Mouse (Mus musculus): Measurements from ENCODE around the gene Etl4. TPM values are rescaled to one million over a fixed set of nuclear protein-coding genes. Genes with fewer than 3 reads are reported as not detected.

Etl4 gene
- total and polyA plus RNA-seq, 2 experiments from 2014 or later = 4.8 to 10.9 TPM

GRCm38 (mm10) chr2:20336176-20336575 lies 426.6 kb downstream of the Etl4 start:
- Histone ChIP-seq H3K4me1 (ENCODE audit: insufficient read depth, low read length) (no peaks in the 10 kb centered on the region), H3K27me3 (ENCODE audit: insufficient read depth, low read length) (no peaks in the 10 kb centered on the region), H3K9me3 (ENCODE audit: low read length) (no peaks in the 10 kb centered on the region), H3K9ac (replicated peaks; ENCODE audit: low read length, poor library complexity, severe bottlenecking) (no peak overlapping the region), H3K27ac (ENCODE audit: low read depth, low read length) (no peak overlapping the region), H3K36me3 (ENCODE audit: insufficient read depth, low read length) (no peaks in the 10 kb centered on the region), H3K4me2 (ENCODE audit: low read depth, low read length, poor library complexity, severe bottlenecking) (no peak overlapping the region), H3K4me3 (ENCODE audit: low read depth, low read length) (no peak overlapping the region)
- ATAC-seq (ENCODE audit: low FRiP score) = no peak
- WGBS = 86% methylated on average over 6 of the region's 6 CpGs
- no peak for TF ChIP-seq CTCF (IDR thresholded peaks at IDR 0.05)
- no peak for DNase-seq (ENCODE audit: low spot score)

DNA sequence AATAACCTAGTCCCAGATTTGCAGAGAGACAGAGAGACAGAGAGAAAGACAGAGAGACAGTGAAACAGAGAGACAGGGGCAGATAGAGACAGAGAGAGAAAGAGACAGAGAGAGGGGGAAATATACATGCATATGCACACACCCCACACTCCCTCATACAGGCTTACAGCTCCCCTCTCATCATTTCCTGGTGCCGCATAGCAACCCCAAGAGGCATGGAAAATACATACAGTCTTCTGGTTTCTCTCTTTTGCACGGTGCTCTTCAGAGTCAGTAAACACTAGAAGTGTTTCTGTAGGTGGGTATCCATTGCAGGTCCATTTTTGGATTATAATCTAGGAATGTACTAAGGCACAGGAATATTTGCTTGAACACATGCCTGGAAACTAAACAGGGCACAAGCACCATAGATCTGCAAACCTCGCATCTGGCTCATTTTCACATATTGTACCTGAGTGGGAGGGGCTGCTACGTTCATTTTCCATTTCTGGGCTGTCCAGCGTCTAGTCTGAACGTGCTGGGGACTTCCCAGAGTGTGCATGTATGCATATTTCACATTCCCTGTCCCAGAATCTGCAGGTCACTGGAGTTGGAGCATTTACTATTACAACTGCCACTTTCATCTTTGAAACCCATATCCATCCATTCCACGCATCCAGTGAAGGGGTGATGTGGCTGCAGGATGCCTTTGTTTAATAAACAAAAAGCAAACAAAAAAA lies 429.6 kb downstream of the Etl4 start:
- no peaks in the 10 kb centered on the region for H3K36me3 ChIP-seq (ENCODE audit: insufficient read depth, low read length)
- DNase-seq (ENCODE audit: low spot score) = no peak
- H3K4me1 ChIP-seq (ENCODE audit: insufficient read depth, low read length) = no peaks in the 10 kb centered on the region
- H3K27me3 ChIP-seq (ENCODE audit: insufficient read depth, low read length) = no peaks in the 10 kb centered on the region
- H3K4me3 ChIP-seq (ENCODE audit: low read depth, low read length) = peak overlapping the region; percentile 5; the same call in 1 of the 2 replicates
- H3K4me2 ChIP-seq (ENCODE audit: low read depth, low read length, poor library complexity, severe bottlenecking) = peak overlapping the region; percentile 36
- no peak overlapping the region for H3K9ac ChIP-seq (replicated peaks; ENCODE audit: low read length, poor library complexity, severe bottlenecking)
- H3K27ac ChIP-seq (ENCODE audit: low read depth, low read length) = no peak overlapping the region
- no peak for ATAC-seq (ENCODE audit: low FRiP score)
- WGBS = 40% methylated on average over 7 of the region's 7 CpGs
- no peaks in the 10 kb centered on the region for H3K9me3 ChIP-seq (ENCODE audit: low read length)
- no peak for TF ChIP-seq CTCF (IDR thresholded peaks at IDR 0.05)

DNA sequence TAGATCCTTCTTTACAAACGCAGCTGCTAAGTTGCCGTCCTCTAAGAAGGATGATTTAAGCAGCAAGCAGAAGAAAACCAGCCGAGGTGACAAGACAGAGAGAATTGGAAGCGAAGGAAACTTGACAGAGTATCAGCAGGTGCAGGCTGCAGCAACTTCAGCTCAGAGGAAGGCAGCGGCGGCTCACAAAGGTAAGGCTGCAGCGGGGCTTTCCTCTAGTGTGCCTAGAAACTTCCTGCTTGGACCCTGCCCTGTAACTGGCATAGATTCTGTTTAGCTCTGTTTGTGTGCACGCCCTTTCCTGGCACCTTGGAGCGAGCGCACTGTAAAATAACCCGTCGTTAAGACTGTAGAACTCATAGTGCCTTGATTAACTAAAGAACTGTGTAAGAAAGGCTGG lies 430.3 kb downstream of the Etl4 start:
- Histone ChIP-seq H3K9me3 (ENCODE audit: low read length) (no peaks in the 10 kb centered on the region), H3K27me3 (ENCODE audit: insufficient read depth, low read length) (no peaks in the 10 kb centered on the region), H3K27ac (ENCODE audit: low read depth, low read length) (no peak overlapping the region), H3K9ac (replicated peaks; ENCODE audit: low read length, poor library complexity, severe bottlenecking) (no peak overlapping the region; the same call in 1 of the 2 replicates), H3K36me3 (ENCODE audit: insufficient read depth, low read length) (no peaks in the 10 kb centered on the region), H3K4me1 (ENCODE audit: insufficient read depth, low read length) (no peaks in the 10 kb centered on the region), H3K4me3 (ENCODE audit: low read depth, low read length) (peak overlapping the region; percentile 5; the same call in 1 of the 2 replicates), H3K4me2 (ENCODE audit: low read depth, low read length, poor library complexity, severe bottlenecking) (peak overlapping the region; percentile 36)
- ATAC-seq (ENCODE audit: low FRiP score) = no peak
- no peak for TF ChIP-seq CTCF (IDR thresholded peaks at IDR 0.05)
- WGBS = 22% methylated on average over 12 of the region's 12 CpGs
- no peak for DNase-seq (ENCODE audit: low spot score)

- Histone ChIP-seq H3K4me1 (ENCODE audit: insufficient read depth, low read length) (no peaks in the 10 kb centered on the region), H3K9ac (replicated peaks; ENCODE audit: low read length, poor library complexity, severe bottlenecking) (no peak overlapping the region), H3K4me3 (ENCODE audit: low read depth, low read length) (no peak overlapping the region), H3K36me3 (ENCODE audit: insufficient read depth, low read length) (no peaks in the 10 kb centered on the region), H3K4me2 (ENCODE audit: low read depth, low read length, poor library complexity, severe bottlenecking) (no peak overlapping the region), H3K27ac (ENCODE audit: low read depth, low read length) (no peak overlapping the region), H3K27me3 (ENCODE audit: insufficient read depth, low read length) (no peaks in the 10 kb centered on the region), H3K9me3 (ENCODE audit: low read length) (no peaks in the 10 kb centered on the region)
- TF ChIP-seq CTCF (IDR thresholded peaks at IDR 0.05) = no peak
- ATAC-seq (ENCODE audit: low FRiP score) (no peak), DNase-seq (ENCODE audit: low spot score) (no peak)
- 70% methylated on average over 3 of the region's 3 CpGs for WGBS
Measured at GRCm38 (mm10) chr2:20346873-20347272, 437.3 kb downstream of the Etl4 start.

GRCm38 (mm10) chr2:20349268-20349667 lies 439.7 kb downstream of the Etl4 start:
- Histone ChIP-seq H3K9ac (replicated peaks; ENCODE audit: low read length, poor library complexity, severe bottlenecking) (no peak overlapping the region), H3K27me3 (ENCODE audit: insufficient read depth, low read length) (no peaks in the 10 kb centered on the region), H3K4me3 (ENCODE audit: low read depth, low read length) (no peak overlapping the region), H3K9me3 (ENCODE audit: low read length) (no peaks in the 10 kb centered on the region), H3K27ac (ENCODE audit: low read depth, low read length) (no peak overlapping the region), H3K4me2 (ENCODE audit: low read depth, low read length, poor library complexity, severe bottlenecking) (no peak overlapping the region), H3K4me1 (ENCODE audit: insufficient read depth, low read length) (no peaks in the 10 kb centered on the region), H3K36me3 (ENCODE audit: insufficient read depth, low read length) (no peaks in the 10 kb centered on the region)
- DNase-seq (ENCODE audit: low spot score) (no peak), ATAC-seq (ENCODE audit: low FRiP score) (no peak)
- no peak for TF ChIP-seq CTCF (IDR thresholded peaks at IDR 0.05)
- WGBS = 88% methylated on average over 5 of the region's 5 CpGs

DNA sequence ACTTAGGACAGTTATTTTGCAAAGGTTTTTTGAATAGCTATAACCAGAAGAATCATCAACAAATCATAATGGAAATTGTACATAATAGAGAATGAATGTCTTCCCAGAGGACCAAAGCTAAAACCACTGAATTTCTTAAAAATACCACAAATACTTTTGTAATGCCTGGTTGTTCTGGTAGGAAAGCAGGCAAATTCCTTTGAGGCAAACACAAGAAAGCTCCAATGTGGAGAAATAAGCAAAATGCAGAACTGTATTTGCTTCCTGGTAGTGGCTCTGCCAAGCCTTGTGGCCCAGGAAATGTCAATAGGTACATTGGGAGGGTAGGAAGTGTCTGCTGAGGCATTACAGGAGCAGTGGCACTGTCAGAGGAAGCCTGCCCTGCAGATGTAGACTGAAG lies 443.2 kb downstream of the Etl4 start:
- ATAC-seq (ENCODE audit: low FRiP score) (no peak), DNase-seq (ENCODE audit: low spot score) (no peak)
- TF ChIP-seq CTCF (IDR thresholded peaks at IDR 0.05) = no peak
- Histone ChIP-seq H3K4me1 (ENCODE audit: insufficient read depth, low read length) (no peaks in the 10 kb centered on the region), H3K4me3 (ENCODE audit: low read depth, low read length) (no peak overlapping the region), H3K36me3 (ENCODE audit: insufficient read depth, low read length) (no peaks in the 10 kb centered on the region), H3K9ac (replicated peaks; ENCODE audit: low read length, poor library complexity, severe bottlenecking) (no peak overlapping the region), H3K9me3 (ENCODE audit: low read length) (no peaks in the 10 kb centered on the region), H3K27me3 (ENCODE audit: insufficient read depth, low read length) (no peaks in the 10 kb centered on the region), H3K4me2 (ENCODE audit: low read depth, low read length, poor library complexity, severe bottlenecking) (no peak overlapping the region), H3K27ac (ENCODE audit: low read depth, low read length) (no peak overlapping the region)

Data from midbrain, postnatal 0 days (tissue).